Mouse (Mus musculus) olfactory bulb, adult 2 months (tissue): ENCODE data around the gene Mospd3.
"Not testable (repeated sequence)": the region's sequence is repeated elsewhere in the genome, so short reads cannot be mapped to it uniquely, and the experiment has no call there.

ENCODE experiments used
- CTCF ChIP-seq: fragments of 200-500 bp; IDR thresholded peaks from 2 replicates; pipeline ENCODE4 v1.5.1; 2012; ENCODE audit warnings: low read depth, mild to moderate bottlenecking, low read length, moderate library complexity; ENCODE audit not compliant: insufficient read depth
- POLR2A ChIP-seq: fragments of 200-500 bp; IDR thresholded peaks from 2 replicates; pipeline ENCODE4 v1.6.1; 2012; ENCODE audit warnings: mild to moderate bottlenecking, low read depth, low read length, moderate library complexity; ENCODE audit not compliant: insufficient read depth

GRCm38 (mm10) chr5:137614921-137615320 is 14.1 kb upstream of the Mospd3 start:
- TF ChIP-seq POLR2A, CTCF: not testable (repeated sequence)
